Mouse (Mus musculus) c-Kit-negative CD71-positive TER-119-positive erythroid progenitor cells, embryonic 14.5 days (primary cell): ENCODE results near the gene Upk2.

Experiments used
- DNase-seq: peaks from one replicate; pipeline ENCODE4 v3.0.0-alpha.2; 2013; ENCODE audit warnings: low read depth, low spot score

Upk2 gene

GRCm38 (mm10) chr9:44454891-44455220 lies at the start of gene Upk2:
Gene Upk2 (minus strand): TSS chr9:44454976.
- no peak for DNase-seq

- peak; percentile 57 for DNase-seq
Measured at GRCm38 (mm10) chr9:44502006-44502405, 47.2 kb upstream of the Upk2 start.

- DNase-seq = no peak
Measured at GRCm38 (mm10) chr9:44501206-44501879, 46.6 kb upstream of the Upk2 start.

GRCm38 (mm10) chr9:44500638-44501175 lies 45.9 kb upstream of the Upk2 start:
- DNase-seq = no peak

- DNase-seq = no peak
Measured at GRCm38 (mm10) chr9:44500163-44500533, 45.4 kb upstream of the Upk2 start.

- DNase-seq = no peak
Measured at GRCm38 (mm10) chr9:44499356-44500162, 44.8 kb upstream of the Upk2 start.

GRCm38 (mm10) chr9:44498421-44499355 lies 43.9 kb upstream of the Upk2 start:
- no peak for DNase-seq

- DNase-seq = no peak
Measured at GRCm38 (mm10) chr9:44497624-44498377, 43.0 kb upstream of the Upk2 start.

GRCm38 (mm10) chr9:44496803-44497461 lies 42.2 kb upstream of the Upk2 start:
- DNase-seq = no peak

GRCm38 (mm10) chr9:44495810-44496344 lies 41.1 kb upstream of the Upk2 start:
- no peak for DNase-seq

- no peak for DNase-seq
Measured at GRCm38 (mm10) chr9:44494863-44495809, 40.4 kb upstream of the Upk2 start.

GRCm38 (mm10) chr9:44494261-44494862 lies 39.6 kb upstream of the Upk2 start:
- no peak for DNase-seq

- no peak for DNase-seq
Measured at GRCm38 (mm10) chr9:44492631-44493461, 38.1 kb upstream of the Upk2 start.

- no peak for DNase-seq
Measured at GRCm38 (mm10) chr9:44491351-44491750, 36.6 kb upstream of the Upk2 start.

- DNase-seq = no peak
Measured at GRCm38 (mm10) chr9:44490086-44490967, 35.6 kb upstream of the Upk2 start.

GRCm38 (mm10) chr9:44489651-44490085 lies 34.9 kb upstream of the Upk2 start:
- DNase-seq = no peak
